Mouse (Mus musculus) CD4-positive naive resting alpha-beta T cell, adult 57 days (primary cell): Measurements from ENCODE around the gene Fli1. TPM values are rescaled to one million over a fixed set of nuclear protein-coding genes. Genes with fewer than 3 reads are reported as not detected.

Source experiments
- total RNA-seq: library from RNA; stranded (reverse); gene quantifications from one replicate; pipeline ENCODE4 v1.2.4, GENCODE M21; 2023

Fli1 gene
- total RNA-seq: 102 TPM

GRCm38 (mm10) chr9:32542212-32543039, at the start of gene Fli1:
Gene Fli1, minus strand, starts transcription at chr9:32542861.

Other genes starting within 250 kb of the Fli1 start
- gene Kcnj5, start 198.5 kb downstream of the Fli1 start, total RNA-seq: not detected
- not detected for gene Kcnj1, start 170.4 kb downstream of the Fli1 start, total RNA-seq
- gene Ets1, start 93.4 kb upstream of the Fli1 start, total RNA-seq: 994 TPM